Mouse (Mus musculus): ENCODE results near the gene Bcar1.

DNA sequence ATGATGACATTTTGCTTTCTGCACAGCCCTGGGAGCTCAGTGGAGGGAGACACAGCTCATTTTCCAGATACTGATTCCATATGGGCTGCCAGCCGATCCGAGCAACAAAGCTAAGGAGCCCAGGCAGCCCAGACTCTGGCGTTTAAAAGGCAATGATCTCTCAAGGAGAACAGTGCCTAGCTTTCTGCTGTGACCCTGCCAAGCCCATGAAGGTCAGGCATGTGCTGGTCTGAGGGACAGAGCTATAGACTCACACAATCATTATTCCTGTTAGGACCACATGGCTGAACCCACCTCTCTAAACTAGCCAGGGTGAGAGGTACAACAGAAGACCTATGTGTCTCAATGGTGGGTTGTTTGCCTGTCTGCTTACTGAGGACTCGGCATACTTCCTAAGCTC is 44.1 kb upstream of the Bcar1 start:
- TF ChIP-seq EP300 (optimal IDR thresholded peaks at IDR 0.05) (no peak), CTCF (IDR thresholded peaks at IDR 0.05; ENCODE audit: low read depth) (no peak)

All from stomach, postnatal 0 days (tissue).